Mouse (Mus musculus) cerebral cortex, adult 2 months (tissue): ENCODE data around the gene Ccng2.

Experiments
- WGBS: fragments of 180-500 bp; shearing (Covaris S2); methylation state at CpG from one replicate; pipeline ENCODE4 v1.1.7; 2018; 5-methylcytosine and 5-hydroxymethylcytosine counted together

Ccng2 gene

DNA sequence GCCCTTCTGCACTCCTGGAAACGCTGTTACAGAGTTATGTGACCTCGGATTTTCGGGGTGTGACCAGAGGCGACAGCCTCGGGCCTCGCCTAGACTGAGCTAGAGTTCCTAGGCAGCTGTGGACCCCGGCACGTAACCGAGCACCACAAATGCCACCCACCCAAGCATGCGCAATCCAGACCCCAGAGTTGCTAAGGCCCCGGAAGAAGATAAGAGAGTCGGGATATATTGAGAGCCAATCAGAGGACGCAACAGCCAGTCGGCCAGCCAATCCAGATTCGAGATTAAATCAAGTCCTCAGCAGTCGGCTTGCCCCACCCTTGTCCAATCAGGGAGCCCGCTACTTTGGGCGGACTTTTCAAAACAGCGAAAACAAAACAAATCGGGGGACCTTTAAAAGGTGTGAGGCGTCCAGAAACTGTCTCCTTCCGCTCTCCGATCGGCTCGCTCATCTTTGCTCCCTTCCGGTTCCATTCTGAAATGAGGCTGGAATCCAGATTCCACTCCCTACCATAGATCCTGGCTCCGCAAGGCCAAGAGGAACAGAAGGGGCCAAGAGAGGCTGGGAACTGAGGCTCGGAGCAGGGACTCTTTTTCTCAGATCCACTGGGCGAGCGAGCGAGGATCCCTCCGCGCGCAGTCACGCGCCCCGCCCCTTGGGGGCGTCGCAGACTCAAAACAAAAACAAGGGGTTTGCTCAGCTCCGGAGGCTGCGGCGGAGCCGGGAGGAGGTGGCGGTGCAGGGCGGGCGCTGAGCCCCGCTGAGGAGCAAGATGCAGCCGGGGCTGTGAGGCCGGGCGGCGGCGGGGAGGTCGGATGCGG is at the start of gene Ccng2:
TSS of gene Ccng2 (plus strand) at position 375 of the 822 bp plus-strand sequence.
- WGBS, result under 1% methylated on average over 54 of the region's 54 CpGs

DNA sequence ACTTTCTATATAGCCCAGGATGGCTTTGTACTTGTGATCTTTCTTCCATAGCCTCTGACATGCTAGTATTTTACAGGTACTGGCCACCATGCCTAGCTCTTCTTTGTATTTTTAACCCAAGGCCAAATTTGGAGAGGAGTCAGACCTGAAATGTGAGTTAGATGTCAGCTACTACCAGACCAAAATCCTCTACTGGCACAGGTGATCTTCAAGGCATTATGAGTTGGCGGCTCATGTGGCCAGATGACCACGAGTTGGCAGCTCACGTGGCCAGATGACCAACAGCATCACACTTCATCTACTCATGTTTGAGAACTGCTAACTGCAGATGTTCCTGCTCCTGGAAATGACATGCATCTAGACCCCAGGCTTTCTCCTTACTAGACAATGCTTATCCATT is 48.7 kb upstream of the Ccng2 start:
- 85% methylated on average over 3 of the region's 3 CpGs for WGBS

DNA sequence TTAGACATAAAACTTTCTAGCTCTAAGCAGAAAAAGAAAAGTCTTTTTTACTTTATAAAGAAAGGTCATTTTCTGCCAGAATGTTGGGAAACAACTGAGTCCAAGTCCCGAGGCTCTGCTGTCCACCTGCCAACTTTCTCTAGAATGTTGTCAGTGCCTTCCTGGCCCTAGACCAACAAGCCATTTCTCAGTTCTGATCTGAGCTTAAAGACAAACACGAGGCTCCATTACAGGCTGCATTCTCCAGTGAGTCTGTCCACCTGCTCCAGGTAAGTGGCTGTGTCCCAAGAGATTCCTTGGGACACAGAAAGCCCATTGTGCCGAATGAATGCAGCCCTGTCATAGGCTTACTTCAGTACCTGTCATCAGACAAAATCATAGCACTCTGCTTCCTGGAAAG is 45.4 kb upstream of the Ccng2 start:
- WGBS, result 37% methylated on average over 3 of the region's 3 CpGs

DNA sequence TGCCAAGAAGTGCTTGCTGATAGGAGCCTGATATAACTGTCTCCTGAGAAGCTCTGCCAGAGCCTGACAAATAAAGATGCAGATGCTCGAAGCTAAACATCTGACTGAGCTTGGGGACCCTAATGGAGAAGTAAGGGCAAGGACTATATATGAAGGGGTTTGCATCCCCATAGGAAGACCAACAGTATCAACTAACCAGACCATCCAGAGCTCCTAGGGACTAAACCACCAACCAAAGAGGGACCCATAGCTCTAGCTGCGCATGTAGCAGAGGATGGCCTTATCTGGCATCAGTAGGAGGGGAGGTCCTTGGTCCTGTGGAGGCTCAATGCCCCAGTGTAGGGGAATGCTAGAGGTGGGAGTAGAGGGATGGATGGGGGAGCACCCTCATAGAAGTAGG is 42.5 kb upstream of the Ccng2 start:
- WGBS, result 88% methylated on average over 2 of the region's 2 CpGs

- 95% methylated on average over 3 of the region's 3 CpGs for WGBS
These were observed 39.9 kb upstream of the Ccng2 start for GRCm38 (mm10) chr5:93227157-93227556.

GRCm38 (mm10) chr5:93229527-93229926 is 37.5 kb upstream of the Ccng2 start:
- 76% methylated on average over 2 of the region's 2 CpGs for WGBS

DNA sequence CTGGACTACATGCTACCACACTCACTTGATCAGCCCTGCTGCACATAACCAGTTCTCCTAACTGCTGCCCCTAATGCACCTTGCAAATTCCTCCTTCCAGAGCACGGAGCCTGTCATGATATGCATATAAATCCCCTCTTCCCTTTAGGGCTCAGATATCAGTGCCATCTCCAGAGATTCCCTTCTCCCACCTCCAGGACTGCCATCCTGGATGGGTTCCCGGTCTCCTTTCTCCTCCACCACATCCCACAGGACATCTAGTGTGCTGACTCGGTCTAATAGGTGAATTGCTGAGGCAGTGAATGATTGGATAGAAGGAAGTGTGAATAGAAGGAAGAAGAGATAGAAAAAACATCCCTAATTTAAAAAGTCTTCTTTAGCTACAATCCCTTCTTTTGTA is 35.3 kb upstream of the Ccng2 start:
- 58% methylated on average over 3 of the region's 3 CpGs for WGBS

GRCm38 (mm10) chr5:93232838-93233237 is 34.2 kb upstream of the Ccng2 start:
- WGBS, result 87% methylated on average over 2 of the region's 2 CpGs

- 55% methylated on average over 4 of the region's 4 CpGs for WGBS
These were observed 32.9 kb upstream of the Ccng2 start for GRCm38 (mm10) chr5:93234130-93234529.

DNA sequence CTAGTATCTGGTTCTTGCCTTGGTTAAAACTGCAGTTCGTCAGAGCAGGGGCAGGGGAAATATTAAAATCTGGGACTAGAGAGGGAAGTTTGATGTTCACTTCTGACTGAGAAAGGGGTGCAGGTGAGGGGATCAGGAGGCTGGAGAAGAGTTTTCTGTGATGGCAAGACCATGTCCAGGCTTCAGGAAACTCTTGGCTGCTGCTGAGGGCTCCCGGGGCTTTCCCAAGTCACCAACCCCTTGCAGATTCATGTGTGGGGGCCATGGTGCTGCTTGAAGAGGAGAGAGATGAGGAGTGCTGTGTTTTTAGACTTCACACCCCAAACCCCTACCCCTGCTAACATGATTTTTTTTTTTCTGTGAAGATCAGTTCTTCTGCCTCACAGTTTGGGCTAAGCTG is 32.5 kb upstream of the Ccng2 start:
- WGBS, result 87% methylated on average over 2 of the region's 2 CpGs

DNA sequence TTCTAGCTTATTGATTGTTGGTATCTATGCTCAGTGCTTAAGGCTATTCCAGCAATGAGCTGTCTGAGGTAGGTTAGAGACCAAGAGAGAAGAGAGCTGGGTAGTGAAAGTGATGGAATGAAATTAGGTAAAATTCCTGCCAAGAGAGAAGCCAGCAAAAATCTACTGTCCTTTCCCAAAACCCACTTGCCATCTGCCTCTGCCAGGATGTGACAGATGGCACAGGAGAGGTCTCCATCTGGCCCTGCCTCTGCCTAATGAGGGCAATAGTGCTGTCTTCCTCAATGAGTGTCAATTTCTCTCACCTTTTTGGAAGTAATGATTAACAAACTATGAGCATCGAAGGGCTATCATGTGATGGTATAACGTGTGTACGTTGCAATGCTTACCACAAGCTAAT is 31.2 kb upstream of the Ccng2 start:
- WGBS, result 63% methylated on average over 3 of the region's 3 CpGs

- 75% methylated on average over 4 of the region's 4 CpGs for WGBS
These were observed 30.5 kb upstream of the Ccng2 start for GRCm38 (mm10) chr5:93236541-93236940.

- 82% methylated on average over 8 of the region's 8 CpGs for WGBS
These were observed 27.2 kb upstream of the Ccng2 start for GRCm38 (mm10) chr5:93239590-93240544.

GRCm38 (mm10) chr5:93245280-93245679 is 21.8 kb upstream of the Ccng2 start:
- WGBS, result 75% methylated on average over 2 of the region's 2 CpGs

DNA sequence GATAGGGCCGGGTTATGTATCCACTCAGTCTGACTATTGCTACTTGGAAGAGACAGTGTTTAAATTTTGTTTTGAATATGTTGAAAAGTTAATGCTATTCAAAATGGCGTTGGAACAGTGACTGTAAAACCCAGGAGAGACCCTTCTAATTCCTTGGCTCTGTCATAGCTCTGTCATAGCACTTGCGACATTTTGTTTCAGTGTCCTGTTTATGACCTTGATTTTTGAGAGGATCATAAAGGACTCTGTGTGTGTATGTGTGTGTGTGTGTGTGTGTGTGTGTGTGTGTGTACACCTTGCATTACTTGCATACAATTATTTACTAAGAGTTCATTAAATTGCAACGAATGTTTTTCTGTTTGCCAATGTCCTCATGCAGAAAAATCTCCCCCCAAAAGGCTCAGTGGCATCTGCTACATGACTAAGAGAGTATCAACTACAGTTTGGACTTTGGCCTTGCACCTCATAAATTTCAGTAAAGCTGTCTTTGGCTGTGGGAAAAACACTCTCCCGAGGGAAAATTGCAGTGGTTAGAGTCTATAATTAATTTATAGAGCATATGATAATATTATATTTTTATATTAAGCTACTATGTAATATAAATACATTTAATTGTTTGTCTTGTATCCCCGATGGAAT is 17.0 kb upstream of the Ccng2 start:
- WGBS, result 80% methylated on average over 6 of the region's 6 CpGs

DNA sequence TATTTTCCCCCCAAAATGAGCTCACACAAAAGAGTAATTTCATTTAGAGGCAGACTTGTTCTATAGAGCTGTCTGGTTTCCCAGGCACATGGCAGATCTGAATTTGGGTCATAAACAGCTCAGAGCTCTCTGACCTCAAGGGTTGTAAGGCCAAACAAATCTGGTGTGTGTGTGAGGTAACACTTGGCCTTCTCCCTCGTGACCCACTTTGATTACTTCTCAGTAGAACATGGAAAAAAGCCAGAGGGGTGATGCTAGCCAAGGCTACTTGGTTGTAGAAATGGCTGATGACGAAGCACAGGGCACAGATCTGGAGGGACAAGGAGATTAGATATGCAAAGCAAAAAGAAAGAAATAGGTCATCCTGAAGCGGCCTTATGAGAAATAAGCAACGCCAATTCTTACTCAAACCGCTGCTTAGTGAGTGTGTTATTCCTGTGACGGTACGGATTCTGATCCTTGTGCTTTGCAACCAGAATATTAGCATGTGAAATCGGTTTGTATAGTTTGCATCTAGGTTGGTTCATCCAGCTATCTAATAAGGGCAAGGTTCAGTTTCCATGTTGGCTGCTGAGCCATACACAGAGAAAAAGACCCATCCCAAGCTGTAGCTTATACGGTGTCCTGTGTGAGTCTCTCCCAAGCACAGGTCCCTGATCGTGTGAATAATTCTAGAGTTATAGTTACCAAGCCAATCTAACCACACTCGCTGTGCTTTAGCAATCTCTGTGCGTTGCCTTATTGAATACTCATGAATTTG is 15.9 kb upstream of the Ccng2 start:
- WGBS, result 86% methylated on average over 12 of the region's 12 CpGs

GRCm38 (mm10) chr5:93255759-93256265 is 11.2 kb upstream of the Ccng2 start:
- 75% methylated on average over 5 of the region's 5 CpGs for WGBS

- 59% methylated on average over 3 of the region's 3 CpGs for WGBS
These were observed 6.1 kb upstream of the Ccng2 start for GRCm38 (mm10) chr5:93260983-93261382.

DNA sequence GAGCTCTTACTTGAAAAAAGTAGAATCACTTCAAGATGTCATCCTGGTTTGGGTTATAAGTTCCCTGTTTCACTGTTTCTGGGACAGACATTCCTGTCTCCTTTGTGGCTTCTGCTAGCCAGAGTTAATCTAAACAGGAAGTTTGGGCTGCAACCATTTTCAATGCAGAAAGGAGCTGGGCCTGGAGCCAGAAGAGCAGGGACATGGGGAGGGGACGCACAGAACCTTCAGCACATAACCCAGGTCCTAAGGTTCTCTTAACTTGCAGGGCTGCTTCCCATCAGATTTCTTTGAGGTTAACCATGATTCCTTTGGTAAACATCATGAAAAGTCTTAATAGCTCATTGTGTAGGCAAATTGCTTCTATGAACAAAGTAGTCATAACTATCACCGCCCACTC is 4.3 kb upstream of the Ccng2 start:
- WGBS, result 77% methylated on average over 2 of the region's 2 CpGs

- 75% methylated on average over 6 of the region's 6 CpGs for WGBS
These were observed 3.5 kb upstream of the Ccng2 start for GRCm38 (mm10) chr5:93263396-93264075.
